Mouse (Mus musculus) lung, adult 2 months (tissue): ENCODE results near the gene Ttc16. TPM values are rescaled to one million over a fixed set of nuclear protein-coding genes. Genes with fewer than 3 reads are reported as not detected.

ENCODE experiments used
- DNase-seq: peaks from one replicate; pipeline ENCODE4 v3.0.0; 2022
- H3K4me1 ChIP-seq: fragments of 200-500 bp; 2 replicates; pipeline ENCODE4 v1.6.1; 2011; ENCODE audit warnings: low read length; ENCODE audit not compliant: control insufficient read depth, insufficient read depth
- H3K4me3 ChIP-seq: fragments of 200-500 bp; replicated peaks from 2 replicates; pipeline ENCODE3; 2011; ENCODE audit warnings: low read depth, mild to moderate bottlenecking, control low read depth, low read length; ENCODE audit errors: extremely low read depth
- CTCF ChIP-seq: fragments of 200-500 bp; IDR thresholded peaks from 2 replicates; pipeline ENCODE4 v1.5.1; 2011; ENCODE audit warnings: mild to moderate bottlenecking, low read length, control low read depth; ENCODE audit not compliant: insufficient read depth
- POLR2A ChIP-seq: fragments of 200-500 bp; IDR thresholded peaks from 2 replicates; pipeline ENCODE4 v1.6.1; 2011; ENCODE audit warnings: low read depth, mild to moderate bottlenecking, control low read depth, low read length, borderline replicate concordance; ENCODE audit errors: extremely low read depth
- WGBS: fragments of 180-500 bp; shearing (Covaris S2); methylation state at CpG from one replicate; pipeline ENCODE4 v1.1.7; 2018; 5-methylcytosine and 5-hydroxymethylcytosine counted together
- polyA plus RNA-seq: library from polyadenylated mRNA; depleted of rRNA; stranded (reverse); fragments of >200 nt; gene quantifications from 2 replicates; pipeline ENCODE4 v1.2.3, GENCODE M21; 2012; rRNA removed

The Ttc16 gene
- polyA plus RNA-seq, 1 experiment, result 12.0 TPM

DNA sequence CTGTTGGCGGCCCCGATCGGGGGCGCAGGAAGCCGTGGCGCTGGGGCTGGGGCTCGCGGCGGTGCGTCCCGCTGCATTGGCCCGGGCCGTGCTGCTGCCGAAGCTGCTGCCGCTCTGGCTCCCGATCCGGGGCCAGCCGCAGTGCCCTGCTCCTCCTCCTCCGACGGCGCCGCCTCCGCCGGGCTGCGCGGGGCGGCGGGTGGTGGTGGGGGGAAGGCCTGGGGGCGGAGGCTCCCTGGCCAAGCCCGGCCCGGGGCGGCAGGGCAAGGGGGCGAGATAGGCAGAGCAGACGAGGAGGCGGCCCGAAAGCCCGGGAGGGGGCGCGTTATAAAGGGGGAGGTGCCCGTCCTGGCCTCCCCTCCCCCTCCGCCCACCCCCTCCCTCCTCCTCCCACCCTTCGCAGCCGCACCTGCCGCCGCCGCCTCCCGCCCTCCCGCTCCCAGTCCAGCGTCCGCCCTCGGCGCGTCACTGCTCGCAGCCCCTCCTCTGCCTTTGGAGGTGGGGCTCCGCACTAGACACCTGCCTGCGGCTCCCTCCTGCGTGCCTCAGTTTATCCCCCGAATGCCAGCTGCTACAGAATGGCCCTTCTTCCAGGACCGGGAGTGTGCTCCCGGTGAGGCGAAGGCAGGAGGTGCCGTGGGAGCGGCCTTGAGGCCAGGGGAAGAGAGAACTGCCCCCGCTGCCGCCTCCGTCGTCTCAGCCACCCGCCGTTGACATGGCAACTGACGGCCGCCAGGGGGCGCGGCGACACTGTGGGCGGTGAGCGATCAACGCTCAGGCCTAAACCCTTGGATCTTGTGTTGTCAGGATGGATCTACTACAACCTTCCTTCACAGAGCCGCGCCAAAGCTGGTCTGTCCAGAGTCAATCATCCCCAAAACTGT is 62.3 kb downstream of the Ttc16 start, which contains the start of gene Cdk9:
TSS of gene Cdk9 (minus strand) at position 143 of the 884 bp plus-strand sequence.
- Histone ChIP-seq H3K4me3 (peak within 1 kb of the TSS; percentile 90), H3K4me1 (peaks cover 27% of the 10 kb centered on the region)
- peak; percentile 79 for TF ChIP-seq CTCF
- TF ChIP-seq POLR2A, result 0 out of 2 replicates have a peak, but pooled peaks have one; percentile 5
- 1% methylated on average over 54 of the region's 79 CpGs for WGBS
- peak; percentile 95 for DNase-seq

DNA sequence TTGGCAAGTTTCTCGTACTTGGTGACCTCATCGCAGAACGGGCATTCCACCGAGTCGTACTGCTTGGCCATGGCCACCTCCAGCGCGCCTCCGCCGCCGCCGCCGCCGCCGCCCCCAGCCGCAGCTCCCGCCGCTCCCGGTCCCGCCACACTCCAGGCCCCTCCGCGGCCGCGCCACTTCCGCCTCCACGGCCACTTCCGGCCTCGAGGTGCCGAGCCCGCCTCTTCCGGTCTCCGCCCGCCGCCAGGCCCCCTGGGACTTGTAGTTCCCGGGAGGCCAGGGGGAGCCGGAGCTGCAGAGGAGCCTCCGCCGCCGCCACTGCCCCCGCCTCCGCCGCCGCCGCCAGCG is 62.9 kb downstream of the Ttc16 start:
- no peak for TF ChIP-seq CTCF
- TF ChIP-seq POLR2A, result 0 out of 2 replicates have a peak, but pooled peaks have one; percentile 8
- Histone ChIP-seq H3K4me1 (peaks cover 27% of the 10 kb centered on the region), H3K4me3 (peak overlapping the region; percentile 82)
- WGBS, result 2% methylated on average over 44 of the region's 44 CpGs
- DNase-seq, result peak; percentile 97

DNA sequence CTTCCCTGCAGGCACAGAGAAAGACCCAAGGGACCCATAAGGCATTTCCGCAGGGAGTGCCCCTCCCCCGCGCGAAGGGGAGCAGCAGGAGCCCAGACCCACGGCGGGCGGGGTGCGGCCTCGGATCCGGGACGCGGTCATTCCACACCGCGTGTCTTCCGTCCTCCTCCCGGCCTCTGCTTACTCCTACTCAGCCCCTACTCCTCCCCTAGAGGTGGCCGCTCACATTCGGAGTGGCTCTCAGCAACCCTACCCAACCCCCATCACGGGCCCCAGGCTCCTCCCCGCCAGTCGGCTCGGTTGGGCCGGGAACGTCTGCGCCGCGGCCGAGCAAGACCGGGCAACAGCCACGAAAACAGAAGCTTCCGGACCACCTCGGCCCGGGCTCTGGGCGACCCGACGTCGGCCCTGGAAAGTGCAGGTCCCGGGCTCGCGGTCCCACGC is 63.3 kb downstream of the Ttc16 start:
- under 1% methylated on average over 41 of the region's 41 CpGs for WGBS
- no peak for TF ChIP-seq CTCF
- 0 out of 2 replicates have a peak, but pooled peaks have one; percentile 2 for TF ChIP-seq POLR2A
- Histone ChIP-seq H3K4me3 (peak overlapping the region; percentile 80), H3K4me1 (peaks cover 27% of the 10 kb centered on the region)
- DNase-seq, result peak; percentile 65

DNA sequence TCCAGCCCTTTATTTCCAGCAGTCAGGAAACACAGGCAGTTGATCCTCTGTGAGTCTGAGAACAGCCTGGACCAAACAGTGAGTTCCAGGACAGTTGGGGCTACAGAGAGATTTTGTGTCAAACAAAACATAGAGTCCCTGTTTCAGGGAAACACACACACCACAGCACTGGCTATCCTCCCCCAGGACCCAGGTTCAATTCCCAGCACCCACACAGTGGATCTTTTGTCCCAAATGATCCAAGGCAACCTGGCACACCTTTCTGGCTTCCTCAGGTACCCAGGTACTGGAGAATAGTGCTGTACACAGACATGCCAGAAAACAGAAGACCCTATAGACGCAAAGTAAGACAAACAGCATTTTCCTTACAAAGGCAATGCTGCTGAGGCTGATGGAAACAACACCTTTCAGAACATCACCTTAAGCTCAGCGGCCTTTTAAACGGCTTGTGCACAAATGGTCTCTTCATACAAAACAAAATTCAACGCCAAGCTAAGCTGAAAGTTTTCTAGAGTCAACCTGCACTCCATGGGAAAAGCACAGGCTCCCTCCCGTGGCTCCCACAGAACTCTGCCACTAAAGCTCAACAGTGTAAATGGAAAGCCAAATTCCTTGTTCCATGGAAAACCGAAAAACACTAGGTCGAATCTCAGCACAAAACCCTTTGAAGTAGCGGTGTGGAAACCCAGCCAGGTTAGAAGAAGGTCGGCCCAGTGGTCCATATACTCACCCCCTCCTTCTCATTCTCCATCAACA is 64.0 kb downstream of the Ttc16 start:
- peaks cover 27% of the 10 kb centered on the region for H3K4me1 ChIP-seq
- H3K4me3 ChIP-seq, result peak overlapping the region; percentile 80
- 17% methylated on average over 9 of the region's 9 CpGs for WGBS
- DNase-seq, result no peak
- TF ChIP-seq POLR2A (no peak), CTCF (no peak)

DNA sequence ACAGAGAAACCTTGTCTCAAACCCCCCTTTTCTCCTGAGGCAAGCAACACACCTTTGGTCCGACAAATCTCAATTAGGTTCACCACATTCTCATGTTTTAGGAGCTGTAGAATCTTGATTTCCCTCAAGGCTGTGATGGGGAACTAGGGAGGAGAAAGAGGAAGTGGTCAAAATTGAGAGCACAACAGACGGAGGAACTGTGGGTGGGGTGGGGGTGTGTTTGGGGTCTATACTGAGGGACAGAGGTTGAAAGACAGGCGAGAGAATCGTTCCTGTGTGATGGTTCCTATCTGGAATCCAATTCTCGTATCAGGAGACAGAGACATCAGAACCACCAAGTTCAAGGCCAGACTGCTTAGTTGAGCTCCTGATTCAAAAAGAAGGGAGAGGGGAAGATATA is 65.0 kb downstream of the Ttc16 start:
- no peak overlapping the region for H3K4me3 ChIP-seq

DNA sequence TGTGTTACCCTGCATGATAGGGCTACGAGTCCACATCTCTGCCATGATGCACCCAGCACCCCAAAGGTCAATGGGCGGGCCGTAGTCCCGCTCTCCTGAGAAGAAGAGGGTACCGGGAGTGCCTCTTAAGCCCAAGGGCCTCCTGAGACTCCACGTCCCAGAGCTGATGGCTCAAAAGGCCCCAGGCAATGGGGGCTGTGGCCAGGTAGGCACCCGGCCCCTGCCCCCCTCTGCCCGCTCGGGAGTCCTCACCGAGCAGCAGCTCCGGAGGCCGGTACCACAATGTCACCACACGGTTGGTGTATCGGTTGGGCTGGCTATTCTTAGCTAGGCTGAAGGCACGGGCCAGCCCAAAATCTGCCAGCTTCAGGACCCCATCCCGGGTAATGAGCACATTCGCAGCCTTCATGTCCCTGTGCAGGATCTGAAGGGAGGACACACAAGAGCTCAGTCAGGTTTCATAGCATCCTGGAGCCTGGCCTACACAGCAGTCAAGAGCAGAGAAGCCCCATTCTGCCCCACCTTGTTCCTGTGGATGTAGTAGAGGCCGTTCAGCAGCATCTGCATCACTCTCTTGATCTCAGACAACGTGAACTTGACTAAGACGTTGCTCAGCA is 65.8 kb downstream of the Ttc16 start:
- TF ChIP-seq POLR2A (no peak), CTCF (no peak)
- 86% methylated on average over 20 of the region's 20 CpGs for WGBS
- H3K4me3 ChIP-seq, result no peak overlapping the region
- H3K4me1 ChIP-seq, result peaks cover 18% of the 10 kb centered on the region
- DNase-seq, result no peak

More for the DNA sequence above, 65.0 kb downstream of the Ttc16 start:
- peaks cover 26% of the 10 kb centered on the region for H3K4me1 ChIP-seq
- 68% methylated on average over 5 of the region's 5 CpGs for WGBS
- DNase-seq, result no peak
- TF ChIP-seq POLR2A, result no peak
- no peak for TF ChIP-seq CTCF

DNA sequence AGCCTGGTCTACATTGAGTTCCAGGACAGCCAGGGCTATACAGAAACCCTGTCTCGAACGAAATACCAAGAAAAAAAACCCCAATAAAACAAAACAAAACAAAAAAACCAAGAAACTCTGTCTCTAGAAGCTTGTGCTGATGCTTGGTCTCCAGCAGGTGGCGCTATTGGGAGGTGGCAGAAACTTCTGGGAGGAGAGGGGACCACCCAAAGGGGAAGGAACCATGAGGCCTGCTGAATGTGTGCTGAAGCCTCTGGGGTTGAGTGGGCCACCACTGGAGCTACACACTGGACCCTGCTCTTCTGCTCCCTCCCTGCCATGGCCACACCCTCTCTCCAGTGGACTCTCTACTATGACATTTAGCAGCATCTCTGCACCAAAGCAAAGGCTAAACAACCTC is 66.8 kb downstream of the Ttc16 start:
- Histone ChIP-seq H3K4me3 (no peak overlapping the region), H3K4me1 (peaks cover 8% of the 10 kb centered on the region)
- WGBS, result 21% methylated on average over 3 of the region's 3 CpGs
- TF ChIP-seq CTCF (peak; percentile 79), POLR2A (no peak)
- DNase-seq, result peak; percentile 61

Other genes with a start within 250 kb of the Ttc16 start
- 23.7 and 24.0 TPM in 2 replicates for gene Fam102a, start 240.3 kb downstream of the Ttc16 start, polyA plus RNA-seq
- 116 and 118 TPM in 2 replicates for gene Dpm2, start 204.8 kb downstream of the Ttc16 start, polyA plus RNA-seq
- gene Pip5kl1, start 200.8 kb downstream of the Ttc16 start, polyA plus RNA-seq, result 0.12 and 0.55 TPM in 2 replicates
- not detected in 2 replicates for gene 9430097D07Rik, start 199.9 kb downstream of the Ttc16 start, polyA plus RNA-seq
- gene St6galnac4, start 188.5 kb downstream of the Ttc16 start, polyA plus RNA-seq, result 39.5 and 40.4 TPM in 2 replicates
- gene St6galnac6, start 175.9 kb downstream of the Ttc16 start, polyA plus RNA-seq, result 59.0 and 59.8 TPM in 2 replicates
- gene Ak1, start 153.9 kb downstream of the Ttc16 start, polyA plus RNA-seq, result 27.6 and 65.9 TPM in 2 replicates
- gene Eng, start 129.0 kb downstream of the Ttc16 start, polyA plus RNA-seq, result 713 and 858 TPM in 2 replicates
- gene Fpgs, start 71.5 kb downstream of the Ttc16 start, polyA plus RNA-seq, result 42.1 and 42.3 TPM in 2 replicates
- 103 and 137 TPM in 2 replicates for gene Cdk9, start 62.6 kb downstream of the Ttc16 start, polyA plus RNA-seq
- gene Sh2d3c, start 54.6 kb downstream of the Ttc16 start, polyA plus RNA-seq, result 167 and 260 TPM in 2 replicates
- gene 6330409D20Rik, start 34.6 kb downstream of the Ttc16 start, polyA plus RNA-seq, result 0.18 and 0.41 TPM in 2 replicates
- 65.3 and 67.8 TPM in 2 replicates for gene Tor2a, start 18.4 kb downstream of the Ttc16 start, polyA plus RNA-seq
- 5.6 and 10.7 TPM in 2 replicates for gene Ptrh1, start 153 bp upstream of the Ttc16 start, polyA plus RNA-seq
- gene Cfap157, start 8.8 kb upstream of the Ttc16 start, polyA plus RNA-seq, result 2.1 and 2.4 TPM in 2 replicates
- 26.3 and 37.9 TPM in 2 replicates for gene Stxbp1, start 71.6 kb upstream of the Ttc16 start, polyA plus RNA-seq
- 205 and 224 TPM in 2 replicates for gene Fam129b, start 100.5 kb upstream of the Ttc16 start, polyA plus RNA-seq
- 190 and 241 TPM in 2 replicates for gene Rpl12, start 185.9 kb upstream of the Ttc16 start, polyA plus RNA-seq
- 17.4 and 18.4 TPM in 2 replicates for gene Lrsam1, start 186.0 kb upstream of the Ttc16 start, polyA plus RNA-seq
- gene Slc2a8, start 206.4 kb upstream of the Ttc16 start, polyA plus RNA-seq, result 48.4 and 65.1 TPM in 2 replicates